Mouse (Mus musculus) forebrain, embryonic 14.5 days (tissue): ENCODE data around the gene Frmd5. TPM values are rescaled to one million over a fixed set of nuclear protein-coding genes. Genes with fewer than 3 reads are reported as not detected.

Experiments used
- ATAC-seq: fragments of 200-750 bp; cut with Nextera tagmentation; 2 replicates; pipeline ENCODE4 v1.8.0; 2017; ENCODE audit warnings: mild to moderate bottlenecking, moderate library complexity
- DNase-seq: peaks from one replicate; pipeline ENCODE4 v3.0.0-alpha.2; 2015; ENCODE audit warnings: low spot score
- H3K27ac ChIP-seq: fragments of 300-500 bp; sonication (generic); 2 replicates; pipeline ENCODE4 v1.5.1; 2014; ENCODE audit warnings: low read depth, mild to moderate bottlenecking, control low read depth, low read length, moderate library complexity
- H3K27me3 ChIP-seq: fragments of 300-500 bp; sonication (generic); replicated peaks from 2 replicates; pipeline ENCODE4 v1.6.1; 2014; ENCODE audit warnings: low read length, control low read depth, mixed read lengths; ENCODE audit not compliant: control insufficient read depth, insufficient read depth
- H3K36me3 ChIP-seq: fragments of 300-500 bp; sonication (generic); 2 replicates; pipeline ENCODE4 v1.6.1; 2014; ENCODE audit warnings: low read length, control low read depth; ENCODE audit not compliant: control insufficient read depth, insufficient read depth
- H3K4me1 ChIP-seq: fragments of 300-500 bp; sonication (generic); 2 replicates; pipeline ENCODE4 v1.6.1; 2014; ENCODE audit warnings: antibody characterized with exemption, low read length, control low read depth; ENCODE audit not compliant: control insufficient read depth, insufficient read depth
- H3K4me2 ChIP-seq: fragments of 300-500 bp; sonication (generic); 2 replicates; pipeline ENCODE4 v1.6.1; 2014; ENCODE audit warnings: mild to moderate bottlenecking, control low read depth, low read length
- H3K4me3 ChIP-seq: fragments of 300-500 bp; sonication (generic); 2 replicates; pipeline ENCODE4 v1.5.1; 2014; ENCODE audit warnings: low read depth, low read length, control low read depth
- H3K9ac ChIP-seq: fragments of 300-500 bp; sonication (generic); 2 replicates; pipeline ENCODE4 v1.6.1; 2014; ENCODE audit warnings: mild to moderate bottlenecking, low read length, control low read depth, moderate library complexity
- H3K9me3 ChIP-seq: fragments of 300-500 bp; sonication (generic); replicated peaks from 2 replicates; pipeline ENCODE4 v1.6.1; 2016; ENCODE audit warnings: low read length, control low read depth, mixed read lengths; ENCODE audit not compliant: control insufficient read depth
- WGBS: fragments of 180-500 bp; shearing (Covaris S2); extraction: QIAGEN DNeasy Blood & Tissue Kit; methylation state at CpG from one replicate; pipeline ENCODE4 v1.1.7; 2014; 5-methylcytosine and 5-hydroxymethylcytosine counted together
- polyA plus RNA-seq: library from polyadenylated mRNA; unstranded; fragments of >200 nt; fragmentation: Nextera tagmentation; extraction: Ambion mirVana; gene quantifications from 2 replicates; pipeline ENCODE4 v1.2.1, GENCODE M21; 2014

The Frmd5 gene
- polyA plus RNA-seq, 1 experiment from 2014 or later = 26.9 TPM

DNA sequence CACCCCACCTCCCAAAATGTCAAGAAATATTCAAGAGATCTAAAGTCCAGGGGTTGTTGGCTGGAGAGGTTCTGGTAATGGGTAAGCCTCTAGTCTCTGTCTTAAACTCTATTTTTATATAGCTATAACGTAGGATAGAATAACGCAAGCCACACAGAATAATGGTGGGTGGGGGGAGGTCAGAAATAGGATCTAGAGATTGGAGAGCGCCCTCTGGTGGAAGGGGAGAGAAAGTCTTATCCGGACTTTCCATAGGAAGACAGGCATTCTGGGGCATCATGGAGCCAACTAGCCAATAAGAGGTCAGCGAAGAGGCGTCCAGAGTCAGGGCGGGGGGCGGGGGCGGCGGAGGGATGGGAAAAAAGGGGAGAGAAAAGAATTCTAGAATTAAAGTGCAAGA, 111.5 kb downstream of the Frmd5 start:
- Histone ChIP-seq H3K27ac (no peak overlapping the region), H3K4me1 (peaks cover 12% of the 10 kb centered on the region), H3K9me3 (no peaks in the 10 kb centered on the region), H3K4me2 (no peak overlapping the region), H3K9ac (no peak overlapping the region), H3K4me3 (no peak overlapping the region), H3K27me3 (no peaks in the 10 kb centered on the region), H3K36me3 (no peaks in the 10 kb centered on the region)
- ATAC-seq (no peak), DNase-seq (no peak)
- WGBS = 84% methylated on average over 10 of the region's 10 CpGs

DNA sequence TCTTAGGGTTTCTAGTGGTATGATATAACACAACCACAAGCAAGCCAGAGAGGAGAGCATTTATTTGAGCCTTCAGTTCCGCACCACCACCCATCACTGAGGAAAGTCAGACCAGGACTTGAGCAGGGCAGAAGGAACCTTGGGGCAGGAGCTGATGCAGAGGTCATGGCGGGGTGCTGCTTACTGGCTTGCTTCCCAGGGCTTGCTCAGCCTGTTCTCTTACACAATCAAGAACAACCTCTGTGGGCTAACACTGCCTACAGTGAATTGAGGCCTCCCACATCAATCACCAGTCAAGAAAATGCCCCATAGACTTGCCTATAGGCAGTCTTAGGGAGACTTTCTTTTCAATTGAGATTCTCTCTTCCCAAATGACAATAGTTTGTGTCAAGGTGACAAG, 118.8 kb downstream of the Frmd5 start:
- WGBS = 82% methylated on average over 2 of the region's 2 CpGs
- H3K27ac ChIP-seq = no peak overlapping the region
- no peak overlapping the region for H3K4me2 ChIP-seq
- DNase-seq (no peak), ATAC-seq (no peak)
- no peaks in the 10 kb centered on the region for H3K27me3 ChIP-seq
- no peak overlapping the region for H3K4me3 ChIP-seq
- peaks cover 4% of the 10 kb centered on the region; the same call in 1 of the 2 replicates for H3K4me1 ChIP-seq
- no peak overlapping the region for H3K9ac ChIP-seq
- H3K9me3 ChIP-seq = no peaks in the 10 kb centered on the region
- no peaks in the 10 kb centered on the region for H3K36me3 ChIP-seq

DNA sequence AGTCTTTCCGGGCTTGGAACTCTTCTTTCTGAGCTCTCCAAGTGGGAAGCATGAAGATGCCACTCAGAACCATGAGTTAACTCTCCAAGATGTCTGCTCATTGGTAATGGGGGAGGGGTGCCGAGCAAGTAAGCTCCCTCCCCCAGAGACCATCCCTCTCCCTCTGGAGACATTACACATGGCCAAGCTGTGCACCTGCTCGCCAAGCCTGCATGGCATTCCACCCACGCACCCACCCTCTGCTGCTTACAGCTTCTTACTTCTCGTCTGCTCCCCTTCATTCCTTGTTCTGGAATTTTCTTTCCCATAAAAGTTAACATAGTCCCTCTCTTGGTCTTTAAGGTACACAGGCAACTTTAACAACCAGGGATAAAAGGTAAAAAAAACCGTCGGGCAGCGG, 123.3 kb downstream of the Frmd5 start:
- no peak for DNase-seq

DNA sequence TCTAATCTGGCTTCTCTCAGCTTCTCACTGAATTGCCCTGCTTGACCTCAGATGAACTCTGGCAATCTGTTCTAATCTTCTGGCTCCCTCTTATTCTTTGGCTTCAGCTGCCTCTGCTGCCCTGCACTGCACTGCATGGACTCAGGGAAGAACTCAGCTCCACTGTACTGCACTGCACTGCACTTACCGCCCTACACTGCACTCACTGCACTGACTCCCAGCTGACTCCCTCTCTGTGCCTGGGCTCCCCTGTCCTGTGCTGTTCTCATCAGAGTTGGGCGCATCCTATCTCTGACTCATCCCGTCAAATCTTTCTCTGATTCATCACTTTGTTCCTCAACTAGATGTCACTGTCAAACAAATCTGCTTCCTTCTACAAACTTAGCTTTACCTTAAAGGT, 124.5 kb downstream of the Frmd5 start:
- DNase-seq (no peak), ATAC-seq (no peak)
- Histone ChIP-seq H3K9ac (no peak overlapping the region), H3K27me3 (no peaks in the 10 kb centered on the region), H3K27ac (no peak overlapping the region), H3K9me3 (no peaks in the 10 kb centered on the region), H3K4me3 (no peak overlapping the region), H3K36me3 (no peaks in the 10 kb centered on the region), H3K4me1 (peaks cover 5% of the 10 kb centered on the region), H3K4me2 (no peak overlapping the region)
- 90% methylated on average over 3 of the region's 3 CpGs for WGBS

More for the DNA sequence above, 123.3 kb downstream of the Frmd5 start:
- Histone ChIP-seq H3K27ac (no peak overlapping the region), H3K27me3 (no peaks in the 10 kb centered on the region), H3K4me1 (no peaks in the 10 kb centered on the region), H3K4me3 (no peak overlapping the region), H3K36me3 (no peaks in the 10 kb centered on the region), H3K9ac (no peak overlapping the region), H3K9me3 (no peaks in the 10 kb centered on the region), H3K4me2 (no peak overlapping the region)
- 93% methylated on average over 8 of the region's 8 CpGs for WGBS
- ATAC-seq = no peak

DNA sequence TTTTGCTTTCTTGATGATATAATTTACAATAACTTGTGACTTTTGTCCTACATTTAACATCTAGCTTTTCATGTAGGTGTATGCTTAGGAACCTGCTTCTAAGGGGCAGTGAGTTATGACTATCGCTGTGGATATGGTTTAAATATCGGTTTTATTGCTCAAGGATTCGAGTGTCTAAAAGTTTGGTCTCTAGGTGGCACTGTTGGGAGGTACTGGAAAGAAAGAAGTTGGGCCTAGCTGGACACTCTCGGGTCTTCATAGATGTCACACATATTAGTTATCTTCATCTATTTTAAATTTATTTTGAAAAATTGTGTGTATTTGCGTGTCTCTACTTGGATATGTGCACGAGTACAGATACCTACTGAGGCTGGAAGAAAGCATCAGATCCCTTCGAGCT, 127.2 kb downstream of the Frmd5 start:
- no peak overlapping the region for H3K27ac ChIP-seq
- peaks cover 9% of the 10 kb centered on the region for H3K4me1 ChIP-seq
- ATAC-seq = no peak
- DNase-seq = no peak
- no peak overlapping the region for H3K9ac ChIP-seq
- no peak overlapping the region for H3K4me3 ChIP-seq
- no peak overlapping the region for H3K4me2 ChIP-seq
- no peaks in the 10 kb centered on the region for H3K27me3 ChIP-seq
- H3K36me3 ChIP-seq = no peaks in the 10 kb centered on the region
- H3K9me3 ChIP-seq = no peaks in the 10 kb centered on the region
- WGBS = 86% methylated on average over 7 of the region's 7 CpGs

DNA sequence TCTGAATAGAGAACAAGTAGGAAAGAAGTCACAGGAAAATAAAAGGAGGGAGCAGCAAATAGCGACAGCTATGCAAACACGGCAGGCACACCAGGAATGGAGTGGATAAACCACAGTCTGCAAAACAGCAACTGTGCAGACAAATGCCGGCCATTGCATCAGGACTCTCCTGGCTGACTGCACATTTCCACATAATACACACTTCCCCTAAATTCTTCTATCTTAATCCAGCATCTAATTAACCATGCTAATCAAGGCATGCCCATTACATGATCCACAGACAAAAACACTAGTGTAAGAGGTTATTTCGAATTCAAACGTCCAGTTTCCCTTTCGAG, 129.3 kb downstream of the Frmd5 start:
- DNase-seq (no peak), ATAC-seq (no peak)
- Histone ChIP-seq H3K4me2 (no peak overlapping the region), H3K9ac (no peak overlapping the region), H3K4me3 (no peak overlapping the region), H3K9me3 (no peaks in the 10 kb centered on the region), H3K4me1 (peaks cover 9% of the 10 kb centered on the region), H3K27me3 (no peaks in the 10 kb centered on the region), H3K36me3 (no peaks in the 10 kb centered on the region), H3K27ac (peak overlapping the region; percentile 23; the same call in 1 of the 2 replicates)
- WGBS = 25% methylated on average over 6 of the region's 6 CpGs

DNA sequence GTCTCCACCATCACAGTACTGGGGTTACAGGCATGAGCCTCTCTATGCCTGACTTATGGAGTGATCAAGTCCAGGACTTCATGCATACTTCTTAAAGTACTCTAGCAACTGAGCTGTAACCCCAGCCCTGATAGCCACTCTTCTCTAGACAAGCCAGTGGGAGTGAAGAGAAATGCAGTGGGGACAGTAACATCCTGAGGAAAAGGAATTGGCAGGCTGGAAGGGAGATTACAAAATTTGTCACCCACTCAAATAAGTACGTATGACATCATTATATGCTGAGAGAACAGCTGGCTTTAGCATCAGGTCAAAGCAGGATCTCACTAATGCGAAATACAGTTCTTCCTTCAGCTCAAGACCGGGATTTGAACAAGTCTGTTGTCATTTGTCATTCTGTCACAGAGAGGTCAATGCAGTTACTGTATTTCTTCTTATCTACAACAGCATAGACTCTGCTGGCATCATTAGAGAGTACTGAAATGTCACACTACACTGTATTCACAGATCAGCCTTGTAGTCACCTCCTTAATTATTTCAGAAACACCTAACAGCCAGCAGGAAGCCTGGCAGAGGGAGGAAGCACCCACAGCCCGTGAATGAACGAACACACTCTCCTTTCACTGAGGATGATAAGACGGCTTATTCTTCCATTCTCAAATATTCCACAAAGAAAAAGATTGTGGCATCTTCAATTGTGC, 129.8 kb downstream of the Frmd5 start:
- DNase-seq (no peak), ATAC-seq (no peak)
- H3K27ac ChIP-seq = peak overlapping the region; percentile 23; the same call in 1 of the 2 replicates
- no peaks in the 10 kb centered on the region for H3K36me3 ChIP-seq
- WGBS = 47% methylated on average over 6 of the region's 6 CpGs
- no peak overlapping the region for H3K4me3 ChIP-seq
- H3K4me2 ChIP-seq = no peak overlapping the region
- peaks cover 9% of the 10 kb centered on the region for H3K4me1 ChIP-seq
- no peak overlapping the region for H3K9ac ChIP-seq
- H3K9me3 ChIP-seq = no peaks in the 10 kb centered on the region
- H3K27me3 ChIP-seq = no peaks in the 10 kb centered on the region

DNA sequence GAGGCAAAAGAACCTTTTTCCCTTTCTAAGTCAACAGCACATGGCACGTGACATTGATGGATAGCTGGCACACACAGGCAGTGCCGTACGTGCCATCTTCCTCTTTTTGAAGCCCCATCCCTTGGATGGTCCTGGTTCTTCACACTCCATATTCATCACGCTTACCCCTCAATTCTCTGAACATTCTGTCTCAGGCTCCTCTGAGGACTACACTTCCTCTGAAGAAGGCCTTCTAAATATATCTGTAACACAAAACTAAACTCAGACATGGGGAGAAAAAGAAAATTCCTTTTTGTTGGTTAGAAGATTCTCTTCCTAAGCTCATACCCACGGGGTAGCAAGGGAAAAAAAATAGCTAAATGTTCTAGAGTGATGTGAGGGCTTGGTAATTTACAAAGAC, 131.0 kb downstream of the Frmd5 start:
- DNase-seq = no peak
- peaks cover 9% of the 10 kb centered on the region for H3K4me1 ChIP-seq
- H3K36me3 ChIP-seq = no peaks in the 10 kb centered on the region
- H3K9ac ChIP-seq = no peak overlapping the region
- H3K27me3 ChIP-seq = no peaks in the 10 kb centered on the region
- H3K9me3 ChIP-seq = no peaks in the 10 kb centered on the region
- no peak for ATAC-seq
- 94% methylated on average over 5 of the region's 5 CpGs for WGBS
- H3K4me3 ChIP-seq = no peak overlapping the region
- H3K4me2 ChIP-seq = no peak overlapping the region
- H3K27ac ChIP-seq = no peak overlapping the region

DNA sequence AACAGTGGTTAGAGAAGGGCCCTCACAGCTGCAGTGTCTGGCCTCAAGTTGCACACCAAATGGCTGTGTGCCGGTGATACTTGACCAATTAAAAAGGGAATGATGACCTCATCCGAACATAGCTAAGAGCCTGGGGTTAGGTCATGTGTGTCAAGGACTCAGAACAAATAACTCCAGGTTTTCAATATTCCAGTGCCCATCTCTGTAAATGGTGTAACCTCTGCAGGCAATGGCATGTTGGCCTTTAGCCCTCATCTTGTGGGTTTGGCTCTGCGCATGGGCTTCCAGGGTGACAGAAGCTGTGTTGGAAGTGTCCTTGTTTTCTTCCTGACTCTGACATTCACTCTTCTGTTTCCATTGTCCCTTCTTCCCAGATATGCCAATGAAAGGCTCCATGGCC, 131.8 kb downstream of the Frmd5 start:
- Histone ChIP-seq H3K27me3 (no peaks in the 10 kb centered on the region), H3K27ac (no peak overlapping the region), H3K4me2 (no peak overlapping the region), H3K4me1 (peaks cover 9% of the 10 kb centered on the region), H3K36me3 (no peaks in the 10 kb centered on the region), H3K4me3 (no peak overlapping the region), H3K9me3 (no peaks in the 10 kb centered on the region), H3K9ac (no peak overlapping the region)
- ATAC-seq (no peak), DNase-seq (no peak)
- 78% methylated on average over 3 of the region's 3 CpGs for WGBS
